Mouse (Mus musculus) urinary bladder, postnatal 36 days (tissue): Measurements from ENCODE around the gene Fam120c.
"Not testable (repeated sequence)": the region's sequence is repeated elsewhere in the genome, so short reads cannot be mapped to it uniquely, and the experiment has no call there.

Source experiments
- DNase-seq, 2 experiments: peaks; one replicate each; pipeline ENCODE4 v3.0.0; 2022; ENCODE audit warnings: low spot score in 2 of 2, mixed read lengths in 1 of 2

Fam120c gene

DNA sequence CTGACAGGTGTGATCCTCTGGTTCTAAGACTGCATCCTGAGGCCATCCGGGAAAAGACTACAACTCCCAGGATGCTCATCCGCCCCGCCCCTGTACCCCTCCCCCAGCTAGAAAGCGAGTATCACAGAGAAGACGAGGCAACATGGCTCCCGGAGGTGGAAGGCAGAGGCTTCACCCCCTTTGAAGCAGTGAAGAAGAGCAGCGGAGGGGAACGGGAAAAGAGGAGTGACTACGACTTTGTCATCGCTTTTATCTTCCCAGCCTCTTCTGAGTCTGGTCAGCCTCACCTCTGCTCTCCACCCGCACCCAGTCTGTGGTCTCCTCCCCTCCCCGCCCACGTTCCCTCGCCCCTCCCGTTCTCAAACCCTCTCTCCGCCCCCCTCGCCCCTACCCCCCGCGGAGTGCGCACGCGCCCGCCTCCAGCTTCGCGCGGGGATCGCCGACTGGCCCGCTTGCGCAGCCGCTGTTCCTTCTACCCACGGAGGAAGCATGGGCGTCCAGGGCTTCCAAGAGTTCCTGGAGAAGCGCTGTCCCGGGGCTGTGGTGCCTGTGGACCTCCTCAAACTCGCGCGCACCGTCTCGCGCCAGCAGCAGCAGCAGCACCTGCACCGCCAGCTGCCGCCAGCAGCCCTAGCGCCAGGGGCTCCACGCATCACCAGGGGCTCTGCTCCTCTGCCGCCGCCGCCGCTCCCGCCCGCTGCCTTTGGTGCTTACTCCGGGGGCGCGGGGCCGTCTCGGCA lies at the start of gene Fam120c:
Gene Fam120c (plus strand): TSS at position 415 of the 740 bp plus-strand sequence.
- peak; percentile 66 to 84 for DNase-seq

- DNase-seq = no peak
These were observed 45.6 kb upstream of the Fam120c start for GRCm38 (mm10) chrX:151298329-151298728.

- DNase-seq = no peak
These were observed 30.2 kb upstream of the Fam120c start for GRCm38 (mm10) chrX:151313732-151314131.

DNA sequence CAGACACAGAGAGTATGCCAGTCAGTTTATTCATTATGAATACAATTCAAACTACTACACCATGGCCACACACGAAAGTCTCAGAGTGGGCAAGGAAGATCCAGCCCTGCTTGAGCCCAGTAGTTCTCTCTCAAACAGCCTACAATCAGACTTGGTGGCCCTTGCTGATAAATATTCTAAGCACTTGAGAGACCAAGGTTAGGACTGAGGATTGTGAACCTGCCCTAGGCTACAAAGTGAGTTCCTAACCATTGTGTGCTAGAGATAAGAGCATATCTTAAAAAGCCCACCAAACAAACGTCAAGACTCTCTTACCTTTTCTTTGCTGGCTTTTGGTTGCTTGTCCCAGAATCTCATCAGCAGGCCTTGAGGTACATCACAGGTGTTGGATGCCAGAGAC lies 10.4 kb upstream of the Fam120c start:
- no peak for DNase-seq

DNA sequence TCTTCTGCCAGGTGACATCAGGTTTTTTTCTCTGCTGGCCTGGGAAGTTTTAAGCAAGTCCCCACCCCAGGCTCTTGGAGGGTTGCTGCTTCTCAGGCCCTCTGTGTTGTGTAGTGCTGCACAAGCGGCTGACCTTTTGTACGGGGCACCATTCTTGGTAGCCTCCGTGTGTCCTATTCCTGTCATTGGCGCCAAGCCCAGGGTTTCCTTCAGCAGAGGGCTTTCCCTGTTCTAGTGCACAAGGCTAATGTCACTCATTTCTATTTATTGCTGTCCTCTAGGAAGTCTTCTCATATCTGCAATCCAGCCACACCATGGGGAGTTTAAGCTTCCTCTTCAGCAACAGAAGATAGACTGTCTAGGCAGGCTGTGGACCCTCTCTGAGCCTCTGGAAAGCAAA lies 6.2 kb upstream of the Fam120c start:
- DNase-seq = peak in 1 of 2 experiments; percentile 37

- peak; percentile 6 to 41 for DNase-seq
These were observed 568 bp downstream of the Fam120c start for GRCm38 (mm10) chrX:151344501-151344984.

GRCm38 (mm10) chrX:151345333-151346125 lies 1.6 kb downstream of the Fam120c start:
- DNase-seq = peak in 1 of 2 experiments; percentile 24

DNA sequence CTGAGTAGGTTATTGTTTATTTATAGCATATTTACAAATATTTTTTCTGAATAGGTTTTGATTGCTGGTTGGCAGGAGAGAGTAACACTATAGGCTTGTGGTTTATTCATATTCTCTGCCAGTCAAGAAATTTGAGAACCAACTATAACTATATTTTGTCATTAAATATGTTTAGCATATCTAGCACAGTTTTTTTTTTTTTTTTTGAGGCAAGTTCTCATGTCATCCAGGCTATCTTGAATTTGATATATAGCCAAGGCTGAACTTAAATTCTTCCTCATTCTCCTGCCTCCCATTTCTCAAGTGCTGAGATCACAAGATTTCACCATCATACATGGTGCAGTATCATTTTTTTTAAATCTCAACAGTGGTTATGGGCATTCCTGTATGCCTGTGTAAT lies 3.3 kb downstream of the Fam120c start:
- no peak for DNase-seq

- peak in 1 of 2 experiments; percentile 19 for DNase-seq
These were observed 5.3 kb downstream of the Fam120c start for GRCm38 (mm10) chrX:151349322-151349721.

DNA sequence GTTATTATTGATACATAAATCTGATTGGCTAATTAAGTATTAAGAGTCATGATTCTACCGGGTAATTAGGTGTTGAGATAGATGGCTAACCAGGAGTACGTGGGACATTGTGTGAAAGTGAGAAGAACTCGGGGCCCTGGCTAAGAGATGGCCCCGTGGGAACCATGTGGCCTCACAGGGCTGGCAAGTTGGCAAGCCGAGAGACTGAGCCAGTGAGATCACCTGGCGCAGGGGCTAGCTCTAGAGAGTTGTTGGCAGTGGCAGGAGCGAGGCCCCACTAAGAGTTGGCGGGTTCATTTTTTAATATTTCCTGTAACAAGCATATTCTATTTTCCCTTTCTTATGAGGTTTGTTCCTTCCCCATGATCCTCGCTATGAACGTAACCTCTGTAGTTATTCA lies 74.8 kb downstream of the Fam120c start:
- DNase-seq = no peak

GRCm38 (mm10) chrX:151420791-151421190 lies 76.8 kb downstream of the Fam120c start:
- no peak for DNase-seq

DNA sequence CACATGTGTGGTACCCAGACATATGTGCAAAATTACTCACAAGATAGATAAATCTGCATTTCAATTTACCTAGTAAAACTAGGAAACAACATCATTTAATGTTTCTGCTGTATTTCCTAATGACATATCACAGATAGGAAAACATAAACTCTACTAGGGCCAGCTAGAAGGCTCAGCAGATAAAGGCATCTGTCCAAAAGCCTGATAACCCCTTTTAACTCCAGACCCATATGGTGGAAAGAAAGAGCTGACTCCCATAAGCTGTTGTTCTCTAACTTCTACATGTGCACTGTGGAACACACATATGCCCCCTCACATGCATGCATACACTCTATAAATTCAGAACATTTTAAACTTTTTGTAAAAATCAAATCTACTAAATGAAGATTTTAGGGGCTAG lies 99.7 kb downstream of the Fam120c start:
- no peak for DNase-seq

GRCm38 (mm10) chrX:151444189-151444588 lies 100.2 kb downstream of the Fam120c start:
- no peak for DNase-seq

- DNase-seq = no peak
These were observed 144.2 kb downstream of the Fam120c start for GRCm38 (mm10) chrX:151488128-151488527.

- DNase-seq = not testable (repeated sequence)
These were observed 149.3 kb downstream of the Fam120c start for GRCm38 (mm10) chrX:151493269-151493668.

GRCm38 (mm10) chrX:151496596-151496995 lies 152.6 kb downstream of the Fam120c start:
- no peak for DNase-seq

DNA sequence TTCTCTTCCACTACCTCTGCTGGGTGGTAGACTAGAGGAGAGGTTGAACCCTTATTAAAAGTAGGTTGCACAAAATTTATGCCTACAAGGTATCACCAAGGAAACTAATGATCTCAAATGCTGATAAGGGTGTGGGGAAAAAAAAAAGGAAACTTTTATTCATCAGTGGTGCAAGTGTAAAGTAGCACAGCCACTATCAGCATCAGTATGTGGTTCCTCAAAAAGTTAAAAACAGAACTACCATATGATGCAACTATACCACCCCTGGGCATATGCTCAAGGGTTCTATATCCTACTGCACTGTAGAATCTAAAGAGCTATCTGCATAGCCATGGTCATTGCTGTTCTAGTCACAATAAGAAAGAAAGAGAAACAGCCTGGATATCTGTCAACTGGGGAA lies 164.6 kb downstream of the Fam120c start:
- DNase-seq = no peak

GRCm38 (mm10) chrX:151509906-151510305 lies 165.9 kb downstream of the Fam120c start:
- DNase-seq = no peak

DNA sequence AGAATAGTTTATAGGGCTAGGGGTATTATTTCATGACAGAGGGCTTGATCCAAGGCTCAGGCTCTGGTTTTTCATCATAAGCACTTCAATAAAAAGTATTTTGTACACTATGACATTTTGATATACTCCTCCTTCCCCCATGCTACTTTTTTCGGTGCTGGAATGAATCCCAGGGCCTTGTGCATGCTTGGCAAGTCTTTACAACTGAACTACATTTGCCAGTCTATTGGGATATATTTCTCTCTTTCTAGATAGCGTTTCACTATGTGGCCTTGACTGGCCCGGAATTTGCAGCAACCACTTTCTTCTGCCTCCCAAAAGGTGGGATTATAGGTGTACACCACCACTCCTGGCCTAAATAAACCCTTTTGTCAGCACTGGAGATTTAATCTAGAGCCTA lies 169.1 kb downstream of the Fam120c start:
- no peak for DNase-seq

GRCm38 (mm10) chrX:151513694-151514093 lies 169.7 kb downstream of the Fam120c start:
- no peak for DNase-seq

GRCm38 (mm10) chrX:151518181-151518580 lies 174.2 kb downstream of the Fam120c start:
- DNase-seq = no peak

GRCm38 (mm10) chrX:151520127-151520457 lies 176.1 kb downstream of the Fam120c start:
- no peak for DNase-seq
